Mouse (Mus musculus) midbrain, postnatal 0 days (tissue): ENCODE measurements around the gene Pgf. TPM values are rescaled to one million over a fixed set of nuclear protein-coding genes. Genes with fewer than 3 reads are reported as not detected.

Experiments
- ATAC-seq: fragments of 200-750 bp; cut with Nextera tagmentation; 2 replicates; pipeline ENCODE4 v1.8.0; 2017; ENCODE audit warnings: moderate number of reproducible peaks, mild to moderate bottlenecking, moderate TSS enrichment, moderate library complexity; ENCODE audit not compliant: low FRiP score
- DNase-seq: peaks from one replicate; pipeline ENCODE4 v3.0.0-alpha.2; 2015; ENCODE audit warnings: low spot score
- H3K27ac ChIP-seq: fragments of 300-500 bp; sonication (generic); 2 replicates; pipeline ENCODE4 v1.5.1; 2014; ENCODE audit warnings: low read depth, mild to moderate bottlenecking, low read length, mixed read lengths
- H3K27me3 ChIP-seq: fragments of 300-500 bp; sonication (generic); 2 replicates; pipeline ENCODE4 v1.6.1; 2014; ENCODE audit warnings: low read length, control low read depth, mixed read lengths; ENCODE audit not compliant: insufficient read depth
- H3K36me3 ChIP-seq: fragments of 300-500 bp; sonication (generic); 2 replicates; pipeline ENCODE4 v1.6.1; 2014; ENCODE audit warnings: low read length, control low read depth, mixed read lengths; ENCODE audit not compliant: insufficient read depth
- H3K4me1 ChIP-seq: fragments of 300-500 bp; sonication (generic); 2 replicates; pipeline ENCODE4 v1.6.1; 2014; ENCODE audit warnings: mild to moderate bottlenecking, control low read depth, antibody characterized with exemption, low read length, mixed read lengths; ENCODE audit not compliant: insufficient read depth
- H3K4me2 ChIP-seq: fragments of 300-500 bp; sonication (generic); 2 replicates; pipeline ENCODE4 v1.6.1; 2014; ENCODE audit warnings: low read depth, mild to moderate bottlenecking, low read length, mixed read lengths; ENCODE audit not compliant: poor library complexity, severe bottlenecking
- H3K4me3 ChIP-seq: fragments of 300-500 bp; sonication (generic); 2 replicates; pipeline ENCODE4 v1.5.1; 2014; ENCODE audit warnings: low read depth, mild to moderate bottlenecking, low read length, moderate library complexity
- H3K9ac ChIP-seq: fragments of 300-500 bp; sonication (generic); replicated peaks from 2 replicates; pipeline ENCODE4 v1.6.1; 2014; ENCODE audit warnings: mild to moderate bottlenecking, low read length, moderate library complexity, mixed read lengths; ENCODE audit not compliant: poor library complexity, severe bottlenecking
- H3K9me3 ChIP-seq: fragments of 300-500 bp; sonication (generic); 2 replicates; pipeline ENCODE4 v1.6.1; 2016; ENCODE audit warnings: low read length, control low read depth
- CTCF ChIP-seq: IDR thresholded peaks from 2 replicates; pipeline ENCODE4 v1.5.1; 2016; ENCODE audit warnings: antibody characterized with exemption, mild to moderate bottlenecking
- WGBS: fragments of 180-500 bp; shearing (Covaris S2); extraction: QIAGEN DNeasy Blood & Tissue Kit; methylation state at CpG from one replicate; pipeline ENCODE4 v1.1.7; 2014; 5-methylcytosine and 5-hydroxymethylcytosine counted together
- polyA plus RNA-seq: library from polyadenylated mRNA; unstranded; fragments of >200 nt; fragmentation: Nextera tagmentation; extraction: Ambion mirVana; gene quantifications from 2 replicates; pipeline ENCODE4 v1.2.1, GENCODE M21; 2015
- total RNA-seq: library from RNA; depleted of rRNA; stranded (reverse); fragments of >200 nt; gene quantifications from 2 replicates; pipeline ENCODE4 v1.2.3, GENCODE M21; 2014

The Pgf gene
- total and polyA plus RNA-seq, 2 experiments from 2014 or later = 6.0 to 9.1 TPM

DNA sequence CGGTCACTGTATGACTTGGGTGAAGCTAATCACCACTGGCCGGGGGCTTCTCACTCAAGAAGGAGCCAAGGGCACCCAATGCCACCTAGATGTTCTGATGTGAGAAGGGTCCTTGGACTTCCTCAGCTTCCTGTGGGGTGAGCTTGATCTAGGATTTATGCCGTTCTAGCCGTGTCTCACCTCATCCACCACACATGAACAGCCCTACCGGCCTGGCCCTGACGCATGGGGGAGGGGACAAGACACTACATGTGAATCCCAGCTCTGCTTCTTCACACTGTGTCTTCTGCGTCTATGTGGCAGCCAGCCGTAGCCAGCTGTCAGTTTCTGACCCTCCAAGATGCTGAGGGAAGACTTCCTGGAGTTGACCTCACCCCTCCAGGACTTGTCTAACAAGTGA lies 18.8 kb downstream of the Pgf start:
- no peak overlapping the region for H3K9ac ChIP-seq
- no peak overlapping the region for H3K27ac ChIP-seq
- no peaks in the 10 kb centered on the region for H3K36me3 ChIP-seq
- no peak for TF ChIP-seq CTCF
- ATAC-seq (no peak), DNase-seq (no peak)
- no peak overlapping the region for H3K4me2 ChIP-seq
- H3K27me3 ChIP-seq = no peaks in the 10 kb centered on the region
- H3K4me3 ChIP-seq = no peak overlapping the region
- WGBS = 93% methylated on average over 8 of the region's 8 CpGs
- H3K9me3 ChIP-seq = no peaks in the 10 kb centered on the region
- H3K4me1 ChIP-seq = no peaks in the 10 kb centered on the region

- no peak for DNase-seq
- H3K27me3 ChIP-seq = no peaks in the 10 kb centered on the region
- no peak for ATAC-seq
- H3K9ac ChIP-seq = no peak overlapping the region
- TF ChIP-seq CTCF = no peak
- no peak overlapping the region for H3K27ac ChIP-seq
- no peaks in the 10 kb centered on the region for H3K9me3 ChIP-seq
- WGBS = 89% methylated on average over 14 of the region's 14 CpGs
- no peak overlapping the region for H3K4me3 ChIP-seq
- H3K4me2 ChIP-seq = no peak overlapping the region
- H3K36me3 ChIP-seq = no peaks in the 10 kb centered on the region
- H3K4me1 ChIP-seq = no peaks in the 10 kb centered on the region
These were observed 19.7 kb downstream of the Pgf start for GRCm38 (mm10) chr12:85157797-85158460.

DNA sequence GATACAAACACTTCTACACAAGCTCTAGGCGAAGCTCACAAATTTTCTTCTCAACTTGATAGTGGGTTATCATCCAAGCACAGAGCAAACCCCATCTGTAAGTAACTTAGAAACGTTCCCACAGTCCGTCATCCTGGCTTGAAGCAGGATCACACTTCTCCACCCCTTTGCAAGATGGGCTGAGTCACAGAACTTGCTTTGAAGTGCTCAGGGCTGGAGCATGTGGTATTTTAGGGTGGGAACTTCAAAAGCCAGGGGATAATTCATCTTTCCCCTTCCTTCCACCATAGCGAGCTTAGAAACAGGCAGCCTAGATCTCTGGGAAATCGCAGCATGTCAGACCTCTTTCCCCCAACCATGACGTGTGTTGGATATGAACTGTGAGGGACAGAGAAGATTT lies 21.3 kb downstream of the Pgf start:
- 72% methylated on average over 6 of the region's 6 CpGs for WGBS
- no peak for TF ChIP-seq CTCF

GRCm38 (mm10) chr12:85153011-85153410 lies 24.6 kb downstream of the Pgf start:
- DNase-seq = no peak

More for the DNA sequence above, 21.3 kb downstream of the Pgf start:
- DNase-seq (no peak), ATAC-seq (no peak)
- Histone ChIP-seq H3K9me3 (no peaks in the 10 kb centered on the region), H3K4me1 (peaks cover 4% of the 10 kb centered on the region; the same call in 1 of the 2 replicates), H3K4me3 (no peak overlapping the region), H3K9ac (no peak overlapping the region), H3K36me3 (no peaks in the 10 kb centered on the region), H3K4me2 (no peak overlapping the region), H3K27ac (no peak overlapping the region), H3K27me3 (no peaks in the 10 kb centered on the region)

GRCm38 (mm10) chr12:85151002-85151774 lies 26.4 kb downstream of the Pgf start, which contains the start of gene Rps6kl1:
Rps6kl1 (minus strand) TSS chr12:85151264.
- Histone ChIP-seq H3K27ac (peak within 1 kb of the TSS; percentile 72), H3K4me1 (peaks cover 7% of the 10 kb centered on the region; the same call in 1 of the 2 replicates), H3K9me3 (no peaks in the 10 kb centered on the region), H3K36me3 (0 out of 2 replicates have a peak, but pooled peaks cover 7% of the 10 kb centered on the region), H3K27me3 (no peaks in the 10 kb centered on the region), H3K9ac (peak within 1 kb of the TSS; percentile 83), H3K4me3 (peak within 1 kb of the TSS; percentile 65), H3K4me2 (peak within 1 kb of the TSS; percentile 83)
- 15% methylated on average over 28 of the region's 28 CpGs for WGBS
- no peak for TF ChIP-seq CTCF
- DNase-seq = peak; percentile 85
- peak; percentile 97 for ATAC-seq

More at GRCm38 (mm10) chr12:85153011-85153410, 24.6 kb downstream of the Pgf start:
- H3K27ac ChIP-seq = no peak overlapping the region
- no peak overlapping the region for H3K4me3 ChIP-seq
- H3K4me2 ChIP-seq = no peak overlapping the region
- TF ChIP-seq CTCF = no peak
- ATAC-seq = no peak
- no peaks in the 10 kb centered on the region for H3K27me3 ChIP-seq
- 80% methylated on average over 3 of the region's 3 CpGs for WGBS
- H3K4me1 ChIP-seq = peaks cover 7% of the 10 kb centered on the region; the same call in 1 of the 2 replicates
- no peak overlapping the region for H3K9ac ChIP-seq
- no peaks in the 10 kb centered on the region for H3K9me3 ChIP-seq
- no peaks in the 10 kb centered on the region for H3K36me3 ChIP-seq
